Mouse (Mus musculus) megakaryocyte, embryonic 14.5 days (primary cell): ENCODE results near the gene Crtc1.

Source experiments
- FLI1 ChIP-seq: IDR thresholded peaks from 2 replicates; pipeline ENCODE4 v1.6.1; 2012; ENCODE audit warnings: low read length, inconsistent platforms, mixed read lengths
- GATA1 ChIP-seq: IDR thresholded peaks from 3 replicates; pipeline ENCODE4 v1.6.1; 2012; ENCODE audit warnings: mixed read lengths, low read length, inconsistent platforms, borderline replicate concordance

GRCm38 (mm10) chr8:70373397-70374317 is 65.7 kb downstream of the Crtc1 start, which contains the start of gene Comp:
- TF ChIP-seq GATA1 (no peak), FLI1 (no peak)
